Mouse (Mus musculus): ENCODE data around the gene Brd7. TPM values are rescaled to one million over a fixed set of nuclear protein-coding genes. Genes with fewer than 3 reads are reported as not detected.

Gene Brd7
- polyA plus RNA-seq, 1 experiment from 2014 or later: 64.6 TPM

DNA sequence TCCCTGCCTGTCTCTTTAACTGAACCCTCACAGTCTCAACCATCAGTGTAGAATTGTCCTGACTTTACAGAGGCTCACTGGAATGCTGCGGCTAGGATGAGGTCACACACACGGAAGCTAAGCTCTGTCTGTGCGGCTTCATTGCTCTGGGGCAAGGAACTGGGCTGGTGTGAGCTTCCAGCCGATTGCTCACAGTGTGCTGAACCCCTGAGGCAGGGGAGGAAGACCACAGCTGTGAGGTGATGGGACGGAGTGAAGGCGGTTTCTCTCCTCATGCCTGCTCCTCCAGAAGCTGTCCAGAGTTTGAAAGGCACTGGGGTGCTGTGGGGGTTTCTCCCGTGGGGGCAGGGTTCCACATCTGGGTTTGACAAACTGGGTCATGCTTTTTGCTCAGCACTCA, 77.3 kb downstream of the Brd7 start:
- no peak overlapping the region for H3K27ac ChIP-seq
- no peaks in the 10 kb centered on the region for H3K4me1 ChIP-seq (replicated peaks; ENCODE audit: insufficient read depth, low read length)
- DNase-seq (ENCODE audit: low spot score): peak; percentile 57
- TF ChIP-seq CTCF (IDR thresholded peaks at IDR 0.05; ENCODE audit: low read depth): no peak
- H3K4me3 ChIP-seq (replicated peaks; ENCODE audit: low read depth, low read length): no peak overlapping the region
- no peak; the same call in 1 of the 2 replicates for ATAC-seq (replicated peaks; ENCODE audit: low FRiP score, low read depth)
- no peaks in the 10 kb centered on the region for H3K27me3 ChIP-seq (ENCODE audit: insufficient read depth, low read length)
- no peaks in the 10 kb centered on the region for H3K36me3 ChIP-seq (ENCODE audit: insufficient read depth, low read length)
- no peak overlapping the region for H3K9ac ChIP-seq (ENCODE audit: low read depth, low read length)
- no peaks in the 10 kb centered on the region for H3K9me3 ChIP-seq (replicated peaks; ENCODE audit: low read length)
- no peak overlapping the region for H3K4me2 ChIP-seq (ENCODE audit: low read length)
- 40% methylated on average over 7 of the region's 7 CpGs for WGBS

GRCm38 (mm10) chr8:88283243-88284115, 78.5 kb downstream of the Brd7 start:
- no peak for DNase-seq (ENCODE audit: low spot score)
- Histone ChIP-seq H3K4me2 (ENCODE audit: low read length) (no peak overlapping the region), H3K4me3 (replicated peaks; ENCODE audit: low read depth, low read length) (no peak overlapping the region)

DNA sequence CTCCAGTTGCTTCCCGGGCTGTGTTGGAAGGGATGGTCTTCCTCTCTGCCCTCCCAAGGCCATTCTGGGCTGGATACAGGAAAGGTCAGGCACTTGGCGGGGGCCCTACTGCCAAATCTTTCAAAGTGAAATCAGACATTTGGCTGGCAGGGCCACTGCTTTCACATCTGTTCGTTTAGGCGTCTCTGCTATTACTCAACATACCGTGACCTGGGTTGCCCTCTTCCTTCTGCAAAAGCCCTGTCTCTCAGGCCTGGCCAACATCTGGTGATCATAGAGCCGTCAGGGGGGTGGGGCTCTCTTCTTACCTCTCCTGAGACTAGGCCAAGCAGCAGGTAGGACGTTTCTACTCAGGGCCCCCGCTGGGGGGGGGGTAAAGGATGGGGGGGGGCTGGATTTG, 79.3 kb downstream of the Brd7 start:
- Histone ChIP-seq H3K27ac (no peak overlapping the region), H3K4me2 (ENCODE audit: low read length) (no peak overlapping the region), H3K4me3 (replicated peaks; ENCODE audit: low read depth, low read length) (no peak overlapping the region), H3K27me3 (ENCODE audit: insufficient read depth, low read length) (no peaks in the 10 kb centered on the region), H3K9ac (ENCODE audit: low read depth, low read length) (no peak overlapping the region), H3K4me1 (replicated peaks; ENCODE audit: insufficient read depth, low read length) (no peaks in the 10 kb centered on the region), H3K36me3 (ENCODE audit: insufficient read depth, low read length) (no peaks in the 10 kb centered on the region), H3K9me3 (replicated peaks; ENCODE audit: low read length) (no peaks in the 10 kb centered on the region)
- DNase-seq (ENCODE audit: low spot score) (no peak), ATAC-seq (replicated peaks; ENCODE audit: low FRiP score, low read depth) (no peak)
- WGBS: 34% methylated on average over 8 of the region's 8 CpGs
- no peak for TF ChIP-seq CTCF (IDR thresholded peaks at IDR 0.05; ENCODE audit: low read depth)

More at GRCm38 (mm10) chr8:88283243-88284115, 78.5 kb downstream of the Brd7 start:
- no peaks in the 10 kb centered on the region for H3K4me1 ChIP-seq (replicated peaks; ENCODE audit: insufficient read depth, low read length)
- no peak for ATAC-seq (replicated peaks; ENCODE audit: low FRiP score, low read depth)
- no peak overlapping the region for H3K9ac ChIP-seq (ENCODE audit: low read depth, low read length)
- no peaks in the 10 kb centered on the region for H3K27me3 ChIP-seq (ENCODE audit: insufficient read depth, low read length)
- no peaks in the 10 kb centered on the region for H3K9me3 ChIP-seq (replicated peaks; ENCODE audit: low read length)
- no peaks in the 10 kb centered on the region for H3K36me3 ChIP-seq (ENCODE audit: insufficient read depth, low read length)
- no peak for TF ChIP-seq CTCF (IDR thresholded peaks at IDR 0.05; ENCODE audit: low read depth)
- 78% methylated on average over 13 of the region's 13 CpGs for WGBS
- H3K27ac ChIP-seq: no peak overlapping the region

Other genes with a start within 250 kb of the Brd7 start
- 53.4 and 57.3 TPM in 2 replicates for gene Cnep1r1, start 243.4 kb downstream of the Brd7 start, polyA plus RNA-seq (2015; fragmentation: Nextera tagmentation; extraction: Ambion mirVana)
- gene Heatr3, start 224.3 kb downstream of the Brd7 start, polyA plus RNA-seq (2015; fragmentation: Nextera tagmentation; extraction: Ambion mirVana): 31.7 and 34.2 TPM in 2 replicates
- gene Tent4b, start 163.0 kb downstream of the Brd7 start, polyA plus RNA-seq (2015; fragmentation: Nextera tagmentation; extraction: Ambion mirVana): 7.3 and 7.6 TPM in 2 replicates
- gene Adcy7, start 89.8 kb downstream of the Brd7 start, polyA plus RNA-seq (2015; fragmentation: Nextera tagmentation; extraction: Ambion mirVana): 4.3 TPM in 2 replicates
- 64.6 and 68.1 TPM in 2 replicates for gene Nkd1, start 159.2 kb upstream of the Brd7 start, polyA plus RNA-seq (2015; fragmentation: Nextera tagmentation; extraction: Ambion mirVana)

All from kidney, postnatal 0 days (tissue).